Mouse (Mus musculus): ENCODE measurements around the gene Fam120b. TPM values are rescaled to one million over a fixed set of nuclear protein-coding genes. Genes with fewer than 3 reads are reported as not detected.
A peak's percentile ranks its signal among the peaks of the same experiment; 100 is the strongest.

Fam120b gene
- polyA plus RNA-seq, 1 experiment: 12.3 TPM

DNA sequence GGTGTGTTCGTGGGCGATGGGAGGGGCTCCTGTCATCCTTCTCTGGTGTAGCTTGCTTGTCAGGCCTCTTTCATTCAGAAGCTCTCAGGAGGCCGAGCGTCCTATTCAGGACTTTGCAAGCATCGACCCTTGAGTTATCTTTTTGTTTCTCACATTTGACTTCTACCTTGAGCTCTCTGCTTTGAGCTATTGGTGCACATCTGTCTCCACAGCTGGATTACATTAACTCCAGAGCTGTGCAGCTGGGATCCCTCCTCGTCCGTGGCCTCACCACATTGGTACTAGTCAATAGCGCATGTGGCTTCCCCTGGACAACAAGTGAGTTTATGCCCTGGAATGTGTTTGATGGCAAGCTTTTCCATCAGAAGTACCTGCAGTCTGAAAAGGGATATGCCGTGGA is 26.7 kb downstream of the Fam120b start:
- H3K36me3 ChIP-seq (ENCODE audit: control insufficient read depth, insufficient read depth, low read length): peaks cover 2% of the 10 kb centered on the region; the same call in 1 of the 2 replicates
- 96% methylated on average over 9 of the region's 9 CpGs for WGBS
- TF ChIP-seq POLR2A (IDR thresholded peaks at IDR 0.05; ENCODE audit: low read depth, low read length): no peak
- H3K27ac ChIP-seq (ENCODE audit: insufficient read depth, low read depth, low read length): no peak overlapping the region
- H3K4me3 ChIP-seq (ENCODE audit: insufficient read depth, low read depth, low read length): no peak overlapping the region
- DNase-seq: no peak
- H3K27me3 ChIP-seq (replicated peaks; ENCODE audit: control insufficient read depth, insufficient read depth, low read length): no peaks in the 10 kb centered on the region
- no peaks in the 10 kb centered on the region for H3K4me1 ChIP-seq (ENCODE audit: control insufficient read depth, insufficient read depth, low read length)

DNA sequence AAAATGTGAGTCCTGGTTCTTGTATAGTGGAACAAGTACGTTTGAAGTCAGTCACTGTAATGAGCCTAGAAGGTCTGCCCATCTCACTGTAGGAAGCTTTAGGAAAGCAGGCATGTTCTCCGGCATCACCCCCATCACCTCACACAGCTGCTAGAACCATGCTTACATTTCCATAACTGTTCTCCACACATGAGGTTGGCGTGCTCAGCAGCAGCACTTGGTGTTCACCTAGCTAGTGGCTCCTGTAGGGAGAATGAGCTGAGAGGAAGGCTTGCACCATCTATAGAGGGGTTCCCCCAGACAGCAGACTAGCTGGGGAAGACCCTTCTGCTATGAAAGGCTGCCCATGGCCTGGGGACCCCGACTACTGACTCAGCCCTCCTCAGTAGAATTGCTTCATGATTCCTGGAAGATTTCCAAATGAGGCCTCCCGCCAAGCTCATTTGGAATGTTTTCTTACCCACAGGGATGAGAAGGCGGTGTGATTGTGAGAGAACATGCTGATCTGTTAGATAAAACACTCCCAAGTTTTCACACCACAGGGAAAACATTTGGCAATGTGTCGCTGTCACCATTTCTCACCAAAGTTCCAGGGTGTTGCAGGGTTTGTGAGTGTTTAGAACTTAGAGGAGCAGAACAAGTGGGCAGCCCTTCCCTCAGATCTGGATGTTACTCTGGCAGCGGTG is 27.2 kb downstream of the Fam120b start:
- TF ChIP-seq CTCF (conservative IDR thresholded peaks at IDR 0.05; ENCODE audit: insufficient read depth, insufficient read length, low read depth, low read length): no peak
- TF ChIP-seq POLR2A (IDR thresholded peaks at IDR 0.05; ENCODE audit: low read depth, low read length): no peak
- H3K4me1 ChIP-seq (ENCODE audit: control insufficient read depth, insufficient read depth, low read length): no peaks in the 10 kb centered on the region
- H3K36me3 ChIP-seq (ENCODE audit: control insufficient read depth, insufficient read depth, low read length): peaks cover 2% of the 10 kb centered on the region; the same call in 1 of the 2 replicates
- no peak overlapping the region for H3K4me3 ChIP-seq (ENCODE audit: insufficient read depth, low read depth, low read length)
- DNase-seq: peak; percentile 46
- H3K27me3 ChIP-seq (replicated peaks; ENCODE audit: control insufficient read depth, insufficient read depth, low read length): no peaks in the 10 kb centered on the region
- whole genome bisulfite sequencing: 60% methylated on average over 8 of the region's 8 CpGs
- no peak overlapping the region for H3K27ac ChIP-seq (ENCODE audit: insufficient read depth, low read depth, low read length)

DNA sequence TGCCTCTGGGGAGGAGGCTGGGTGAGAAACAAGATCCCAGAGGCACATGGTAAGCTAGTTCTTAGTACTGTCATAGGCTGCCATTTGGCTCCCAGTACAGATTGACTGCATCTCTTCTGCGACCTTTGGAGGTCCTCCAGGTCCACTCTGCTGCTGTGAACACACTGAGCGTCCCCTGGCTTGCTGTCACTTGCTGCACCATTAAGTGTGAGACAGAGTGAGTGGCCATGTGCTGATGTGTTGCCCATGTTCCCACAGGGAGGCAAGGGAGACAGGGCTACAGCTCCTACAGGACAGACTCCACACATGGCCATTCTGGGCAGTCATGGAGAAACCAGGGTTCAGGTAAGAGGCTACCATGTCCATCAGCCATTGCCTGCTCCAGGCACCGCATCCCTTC is 29.9 kb downstream of the Fam120b start:
- no peaks in the 10 kb centered on the region for H3K4me1 ChIP-seq (ENCODE audit: control insufficient read depth, insufficient read depth, low read length)
- H3K27me3 ChIP-seq (replicated peaks; ENCODE audit: control insufficient read depth, insufficient read depth, low read length): no peaks in the 10 kb centered on the region
- TF ChIP-seq CTCF (conservative IDR thresholded peaks at IDR 0.05; ENCODE audit: insufficient read depth, insufficient read length, low read depth, low read length) (no peak), POLR2A (IDR thresholded peaks at IDR 0.05; ENCODE audit: low read depth, low read length) (no peak)
- no peak overlapping the region for H3K4me3 ChIP-seq (ENCODE audit: insufficient read depth, low read depth, low read length)
- WGBS: 72% methylated on average over 3 of the region's 3 CpGs
- H3K27ac ChIP-seq (ENCODE audit: insufficient read depth, low read depth, low read length): no peak overlapping the region
- H3K36me3 ChIP-seq (ENCODE audit: control insufficient read depth, insufficient read depth, low read length): peaks cover 2% of the 10 kb centered on the region; the same call in 1 of the 2 replicates
- DNase-seq: no peak

DNA sequence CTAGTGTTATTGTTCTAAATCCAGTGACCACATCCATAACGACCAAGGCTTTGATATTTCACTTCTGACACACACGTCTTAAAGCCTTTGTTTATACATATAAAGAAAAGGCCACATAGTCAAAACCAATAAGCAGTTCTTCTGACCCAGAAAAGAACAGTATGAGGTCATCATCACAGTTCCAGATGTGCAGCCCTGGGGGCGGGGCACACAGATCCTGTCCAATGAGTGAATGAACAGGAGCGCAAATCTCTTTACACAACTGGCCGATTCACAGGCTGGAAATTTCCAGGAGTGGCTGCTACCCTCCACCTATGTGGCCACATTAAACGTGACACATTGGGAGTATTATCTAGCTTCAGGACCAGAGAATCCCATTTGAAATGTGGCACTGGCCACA is 33.4 kb downstream of the Fam120b start:
- WGBS: 81% methylated on average over 6 of the region's 6 CpGs
- Histone ChIP-seq H3K4me3 (ENCODE audit: insufficient read depth, low read depth, low read length) (no peak overlapping the region), H3K4me1 (ENCODE audit: control insufficient read depth, insufficient read depth, low read length) (no peaks in the 10 kb centered on the region), H3K27ac (ENCODE audit: insufficient read depth, low read depth, low read length) (no peak overlapping the region), H3K27me3 (replicated peaks; ENCODE audit: control insufficient read depth, insufficient read depth, low read length) (no peaks in the 10 kb centered on the region), H3K36me3 (ENCODE audit: control insufficient read depth, insufficient read depth, low read length) (peaks cover 6% of the 10 kb centered on the region; the same call in 1 of the 2 replicates)
- DNase-seq: no peak
- TF ChIP-seq CTCF (conservative IDR thresholded peaks at IDR 0.05; ENCODE audit: insufficient read depth, insufficient read length, low read depth, low read length) (no peak), POLR2A (IDR thresholded peaks at IDR 0.05; ENCODE audit: low read depth, low read length) (no peak)

DNA sequence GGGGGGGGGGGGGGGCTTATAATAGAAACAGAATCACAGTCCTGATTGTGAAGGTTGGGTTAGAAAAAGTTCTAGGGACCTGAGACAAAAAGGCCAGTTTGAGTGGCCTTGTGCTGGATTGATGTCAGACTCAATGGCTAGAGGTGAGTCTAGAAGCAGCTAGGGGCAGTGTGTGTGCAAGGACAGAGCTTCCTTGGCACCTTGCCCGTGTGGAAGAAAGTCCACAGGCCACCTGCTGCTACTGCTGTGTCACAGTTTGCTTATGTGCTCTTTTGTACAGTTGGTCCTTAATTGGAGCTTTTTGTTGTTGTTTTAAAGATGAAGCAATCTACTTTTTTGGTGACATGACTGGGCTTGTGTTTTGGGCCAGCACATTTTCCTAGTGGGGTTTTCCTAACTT is 33.9 kb downstream of the Fam120b start:
- Histone ChIP-seq H3K27ac (ENCODE audit: insufficient read depth, low read depth, low read length) (no peak overlapping the region), H3K4me3 (ENCODE audit: insufficient read depth, low read depth, low read length) (no peak overlapping the region), H3K4me1 (ENCODE audit: control insufficient read depth, insufficient read depth, low read length) (no peaks in the 10 kb centered on the region), H3K36me3 (ENCODE audit: control insufficient read depth, insufficient read depth, low read length) (peaks cover 5% of the 10 kb centered on the region; the same call in 1 of the 2 replicates), H3K27me3 (replicated peaks; ENCODE audit: control insufficient read depth, insufficient read depth, low read length) (no peaks in the 10 kb centered on the region)
- TF ChIP-seq CTCF (conservative IDR thresholded peaks at IDR 0.05; ENCODE audit: insufficient read depth, insufficient read length, low read depth, low read length) (peak; percentile 41; the same call in 1 of the 2 replicates), POLR2A (IDR thresholded peaks at IDR 0.05; ENCODE audit: low read depth, low read length) (no peak)
- WGBS: 23% methylated on average over 1 of the region's 1 CpGs
- peak; percentile 76 for DNase-seq

DNA sequence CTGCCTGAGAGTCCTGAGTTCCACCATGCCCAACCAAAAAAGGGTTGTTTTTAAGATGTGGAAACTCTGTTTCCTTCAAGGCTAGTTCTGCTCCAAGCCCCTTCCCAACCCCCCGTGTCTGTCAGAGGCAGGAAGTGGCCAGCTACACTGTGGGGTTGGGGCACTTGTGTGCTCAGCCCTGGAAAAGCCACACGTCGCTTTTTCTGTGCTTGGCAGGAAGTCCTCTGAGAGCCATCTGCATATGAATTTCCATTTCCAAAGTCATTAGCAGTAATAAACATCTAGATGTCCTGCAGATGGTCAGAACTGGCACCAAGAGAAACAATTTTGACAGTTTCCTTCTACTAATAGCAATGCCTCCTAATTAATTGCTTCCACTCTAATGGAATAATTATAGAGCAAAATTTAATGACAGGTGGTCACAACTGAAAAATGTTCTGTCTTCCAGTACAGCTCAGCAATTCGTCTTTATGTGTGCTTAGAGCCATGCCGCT is 35.1 kb downstream of the Fam120b start:
- DNase-seq: no peak
- Histone ChIP-seq H3K36me3 (ENCODE audit: control insufficient read depth, insufficient read depth, low read length) (peaks cover 4% of the 10 kb centered on the region; the same call in 1 of the 2 replicates), H3K27ac (ENCODE audit: insufficient read depth, low read depth, low read length) (no peak overlapping the region), H3K4me1 (ENCODE audit: control insufficient read depth, insufficient read depth, low read length) (no peaks in the 10 kb centered on the region), H3K27me3 (replicated peaks; ENCODE audit: control insufficient read depth, insufficient read depth, low read length) (no peaks in the 10 kb centered on the region), H3K4me3 (ENCODE audit: insufficient read depth, low read depth, low read length) (no peak overlapping the region)
- TF ChIP-seq CTCF (conservative IDR thresholded peaks at IDR 0.05; ENCODE audit: insufficient read depth, insufficient read length, low read depth, low read length) (no peak), POLR2A (IDR thresholded peaks at IDR 0.05; ENCODE audit: low read depth, low read length) (no peak)
- 59% methylated on average over 5 of the region's 5 CpGs for WGBS

DNA sequence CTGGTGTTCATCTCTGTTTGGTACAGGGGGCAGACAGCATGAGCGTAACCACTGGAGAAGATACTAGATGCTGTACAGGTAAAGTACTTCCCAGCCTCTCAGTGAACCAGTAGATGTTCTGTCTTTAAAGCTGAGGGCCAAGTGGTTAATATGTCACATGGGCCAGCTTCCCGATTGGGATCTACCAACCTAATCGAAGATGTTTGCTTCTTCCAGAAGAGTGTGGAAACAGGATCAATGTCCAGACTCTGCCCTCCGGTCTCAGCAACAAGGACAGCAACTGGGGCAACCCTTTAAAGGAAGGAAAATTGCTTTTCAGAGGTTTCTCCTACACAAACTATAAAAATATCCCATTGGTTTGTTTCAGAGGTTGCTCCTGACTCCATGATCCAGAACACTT is 35.5 kb downstream of the Fam120b start:
- H3K36me3 ChIP-seq (ENCODE audit: control insufficient read depth, insufficient read depth, low read length): peaks cover 4% of the 10 kb centered on the region; the same call in 1 of the 2 replicates

More for the DNA sequence above, 35.5 kb downstream of the Fam120b start:
- H3K27me3 ChIP-seq (replicated peaks; ENCODE audit: control insufficient read depth, insufficient read depth, low read length): no peaks in the 10 kb centered on the region
- no peak for TF ChIP-seq CTCF (conservative IDR thresholded peaks at IDR 0.05; ENCODE audit: insufficient read depth, insufficient read length, low read depth, low read length)
- no peak for TF ChIP-seq POLR2A (IDR thresholded peaks at IDR 0.05; ENCODE audit: low read depth, low read length)
- no peak for DNase-seq
- H3K27ac ChIP-seq (ENCODE audit: insufficient read depth, low read depth, low read length): no peak overlapping the region
- WGBS: 88% methylated on average over 4 of the region's 4 CpGs
- no peaks in the 10 kb centered on the region for H3K4me1 ChIP-seq (ENCODE audit: control insufficient read depth, insufficient read depth, low read length)
- no peak overlapping the region for H3K4me3 ChIP-seq (ENCODE audit: insufficient read depth, low read depth, low read length)

Measured in kidney, adult 2 months (tissue).